Mouse (Mus musculus): ENCODE results near the gene Gm11011. TPM values are rescaled to one million over a fixed set of nuclear protein-coding genes. Genes with fewer than 3 reads are reported as not detected.

Gene Gm11011
- polyA plus RNA-seq, 1 experiment from 2014 or later = not detected

- no peaks in the 10 kb centered on the region for H3K27me3 ChIP-seq
- WGBS = 66% methylated on average over 8 of the region's 8 CpGs
- H3K4me1 ChIP-seq = peaks cover 22% of the 10 kb centered on the region
- H3K4me3 ChIP-seq = no peak overlapping the region
- ATAC-seq (ENCODE audit: insufficient number of reproducible peaks, insufficient read depth, low FRiP score, low TSS enrichment) = no peak
- H3K9me3 ChIP-seq = no peaks in the 10 kb centered on the region
- H3K36me3 ChIP-seq = no peaks in the 10 kb centered on the region
- no peak overlapping the region for H3K27ac ChIP-seq
- no peak overlapping the region for H3K9ac ChIP-seq
- H3K4me2 ChIP-seq (replicated peaks) = no peak overlapping the region
Observed at GRCm38 (mm10) chr2:169610882-169611281, 23.3 kb upstream of the Gm11011 start.

- H3K36me3 ChIP-seq = no peaks in the 10 kb centered on the region
- H3K27me3 ChIP-seq = no peaks in the 10 kb centered on the region
- no peaks in the 10 kb centered on the region for H3K9me3 ChIP-seq
- H3K4me2 ChIP-seq (replicated peaks) = no peak overlapping the region
- 25% methylated on average over 13 of the region's 13 CpGs for WGBS
- H3K9ac ChIP-seq = no peak overlapping the region
- H3K27ac ChIP-seq = no peak overlapping the region
- peaks cover 22% of the 10 kb centered on the region for H3K4me1 ChIP-seq
- ATAC-seq (ENCODE audit: insufficient number of reproducible peaks, insufficient read depth, low FRiP score, low TSS enrichment) = no peak
- no peak overlapping the region for H3K4me3 ChIP-seq
Observed at GRCm38 (mm10) chr2:169609956-169610355, 22.4 kb upstream of the Gm11011 start.

- Histone ChIP-seq H3K4me1 (peaks cover 22% of the 10 kb centered on the region), H3K27me3 (no peaks in the 10 kb centered on the region), H3K27ac (no peak overlapping the region), H3K4me2 (replicated peaks) (no peak overlapping the region), H3K4me3 (no peak overlapping the region), H3K9me3 (no peaks in the 10 kb centered on the region), H3K36me3 (no peaks in the 10 kb centered on the region), H3K9ac (no peak overlapping the region)
- 35% methylated on average over 2 of the region's 2 CpGs for WGBS
- no peak for ATAC-seq (ENCODE audit: insufficient number of reproducible peaks, insufficient read depth, low FRiP score, low TSS enrichment)
Observed at GRCm38 (mm10) chr2:169607787-169608186, 20.2 kb upstream of the Gm11011 start.

GRCm38 (mm10) chr2:169606901-169607678 is 19.5 kb upstream of the Gm11011 start:
- Histone ChIP-seq H3K9ac (no peak overlapping the region), H3K36me3 (no peaks in the 10 kb centered on the region), H3K4me3 (no peak overlapping the region), H3K9me3 (no peaks in the 10 kb centered on the region), H3K4me2 (replicated peaks) (no peak overlapping the region), H3K27ac (no peak overlapping the region), H3K4me1 (peaks cover 22% of the 10 kb centered on the region), H3K27me3 (no peaks in the 10 kb centered on the region)
- WGBS = 80% methylated on average over 13 of the region's 13 CpGs
- ATAC-seq (ENCODE audit: insufficient number of reproducible peaks, insufficient read depth, low FRiP score, low TSS enrichment) = no peak

GRCm38 (mm10) chr2:169600163-169600562 is 12.6 kb upstream of the Gm11011 start:
- H3K36me3 ChIP-seq = no peaks in the 10 kb centered on the region
- H3K27me3 ChIP-seq = no peaks in the 10 kb centered on the region
- ATAC-seq (ENCODE audit: insufficient number of reproducible peaks, insufficient read depth, low FRiP score, low TSS enrichment) = no peak
- H3K4me1 ChIP-seq = no peaks in the 10 kb centered on the region
- H3K9me3 ChIP-seq = no peaks in the 10 kb centered on the region
- no peak overlapping the region for H3K4me2 ChIP-seq (replicated peaks)
- no peak overlapping the region for H3K9ac ChIP-seq
- WGBS = 60% methylated on average over 6 of the region's 6 CpGs
- no peak overlapping the region for H3K27ac ChIP-seq
- H3K4me3 ChIP-seq = no peak overlapping the region

GRCm38 (mm10) chr2:169599591-169599990 is 12.0 kb upstream of the Gm11011 start:
- no peak overlapping the region for H3K4me2 ChIP-seq (replicated peaks)
- H3K27me3 ChIP-seq = no peaks in the 10 kb centered on the region
- 89% methylated on average over 4 of the region's 4 CpGs for WGBS
- no peaks in the 10 kb centered on the region for H3K36me3 ChIP-seq
- H3K9me3 ChIP-seq = no peaks in the 10 kb centered on the region
- no peaks in the 10 kb centered on the region for H3K4me1 ChIP-seq
- no peak for ATAC-seq (ENCODE audit: insufficient number of reproducible peaks, insufficient read depth, low FRiP score, low TSS enrichment)
- no peak overlapping the region for H3K27ac ChIP-seq
- no peak overlapping the region for H3K9ac ChIP-seq
- no peak overlapping the region for H3K4me3 ChIP-seq

- WGBS = 87% methylated on average over 8 of the region's 8 CpGs
- Histone ChIP-seq H3K36me3 (no peaks in the 10 kb centered on the region), H3K9me3 (no peaks in the 10 kb centered on the region), H3K4me3 (no peak overlapping the region), H3K27me3 (no peaks in the 10 kb centered on the region), H3K4me2 (replicated peaks) (no peak overlapping the region), H3K4me1 (no peaks in the 10 kb centered on the region), H3K27ac (no peak overlapping the region), H3K9ac (no peak overlapping the region)
- ATAC-seq (ENCODE audit: insufficient number of reproducible peaks, insufficient read depth, low FRiP score, low TSS enrichment) = no peak
Observed at GRCm38 (mm10) chr2:169597971-169598370, 10.4 kb upstream of the Gm11011 start.

GRCm38 (mm10) chr2:169597357-169597756 is 9.8 kb upstream of the Gm11011 start:
- no peak for ATAC-seq (ENCODE audit: insufficient number of reproducible peaks, insufficient read depth, low FRiP score, low TSS enrichment)
- 75% methylated on average over 6 of the region's 6 CpGs for WGBS
- no peaks in the 10 kb centered on the region for H3K27me3 ChIP-seq
- H3K4me3 ChIP-seq = no peak overlapping the region
- no peak overlapping the region for H3K27ac ChIP-seq
- no peak overlapping the region for H3K4me2 ChIP-seq (replicated peaks)
- H3K36me3 ChIP-seq = no peaks in the 10 kb centered on the region
- H3K9ac ChIP-seq = no peak overlapping the region
- H3K9me3 ChIP-seq = no peaks in the 10 kb centered on the region
- H3K4me1 ChIP-seq = no peaks in the 10 kb centered on the region

- Histone ChIP-seq H3K4me2 (replicated peaks) (no peak overlapping the region), H3K27me3 (no peaks in the 10 kb centered on the region), H3K4me1 (no peaks in the 10 kb centered on the region), H3K9ac (no peak overlapping the region), H3K36me3 (no peaks in the 10 kb centered on the region), H3K27ac (no peak overlapping the region), H3K4me3 (no peak overlapping the region), H3K9me3 (no peaks in the 10 kb centered on the region)
- WGBS = 80% methylated on average over 3 of the region's 3 CpGs
- ATAC-seq (ENCODE audit: insufficient number of reproducible peaks, insufficient read depth, low FRiP score, low TSS enrichment) = no peak
Observed at GRCm38 (mm10) chr2:169593742-169594141, 6.2 kb upstream of the Gm11011 start.

- no peak for ATAC-seq (ENCODE audit: insufficient number of reproducible peaks, insufficient read depth, low FRiP score, low TSS enrichment)
- WGBS = 45% methylated on average over 8 of the region's 8 CpGs
- no peak overlapping the region for H3K4me2 ChIP-seq (replicated peaks)
- no peak overlapping the region for H3K4me3 ChIP-seq
- H3K9ac ChIP-seq = no peak overlapping the region
- H3K9me3 ChIP-seq = no peaks in the 10 kb centered on the region
- no peaks in the 10 kb centered on the region for H3K4me1 ChIP-seq
- H3K27me3 ChIP-seq = no peaks in the 10 kb centered on the region
- no peaks in the 10 kb centered on the region for H3K36me3 ChIP-seq
- no peak overlapping the region for H3K27ac ChIP-seq
Observed at GRCm38 (mm10) chr2:169590412-169590811, 2.9 kb upstream of the Gm11011 start.

- no peaks in the 10 kb centered on the region for H3K9me3 ChIP-seq
- no peak for ATAC-seq (ENCODE audit: insufficient number of reproducible peaks, insufficient read depth, low FRiP score, low TSS enrichment)
- H3K4me3 ChIP-seq = no peak overlapping the region
- H3K27ac ChIP-seq = no peak overlapping the region
- no peaks in the 10 kb centered on the region for H3K36me3 ChIP-seq
- no peak overlapping the region for H3K4me2 ChIP-seq (replicated peaks)
- 86% methylated on average over 10 of the region's 10 CpGs for WGBS
- H3K9ac ChIP-seq = no peak overlapping the region
- no peaks in the 10 kb centered on the region for H3K4me1 ChIP-seq
- H3K27me3 ChIP-seq = no peaks in the 10 kb centered on the region
Observed at GRCm38 (mm10) chr2:169589697-169590096, 2.2 kb upstream of the Gm11011 start.

- H3K9ac ChIP-seq = no peak overlapping the region
- H3K27me3 ChIP-seq = no peaks in the 10 kb centered on the region
- no peak overlapping the region for H3K4me2 ChIP-seq (replicated peaks)
- no peak overlapping the region for H3K4me3 ChIP-seq
- H3K9me3 ChIP-seq = no peaks in the 10 kb centered on the region
- no peak overlapping the region for H3K27ac ChIP-seq
- H3K4me1 ChIP-seq = no peaks in the 10 kb centered on the region
- whole genome bisulfite sequencing = 90% methylated on average over 3 of the region's 3 CpGs
- ATAC-seq (ENCODE audit: insufficient number of reproducible peaks, insufficient read depth, low FRiP score, low TSS enrichment) = no peak
- no peaks in the 10 kb centered on the region for H3K36me3 ChIP-seq
Observed at GRCm38 (mm10) chr2:169586688-169587087, 857 bp downstream of the Gm11011 start.

Data from embryonic facial prominence, embryonic 12.5 days (tissue).